Mouse (Mus musculus): ENCODE data around the gene Zbtb1. TPM values are rescaled to one million over a fixed set of nuclear protein-coding genes. Genes with fewer than 3 reads are reported as not detected.

Gene Zbtb1
- total and polyA plus RNA-seq, 2 experiments, result 0.70 to 2.2 TPM

- Histone ChIP-seq H3K4me3 (ENCODE audit: insufficient read depth, low read depth, low read length) (no peak overlapping the region), H3K27me3 (ENCODE audit: control insufficient read depth, insufficient read depth, low read length) (no peaks in the 10 kb centered on the region), H3K4me1 (ENCODE audit: control insufficient read depth, insufficient read depth, low read length) (peaks cover 7% of the 10 kb centered on the region; the same call in 1 of the 2 replicates), H3K79me2 (ENCODE audit: control insufficient read depth, insufficient read depth, low read length) (peaks cover 41% of the 10 kb centered on the region; the same call in 1 of the 2 replicates), H3K9ac (ENCODE audit: low read depth, low read length) (no peak overlapping the region), H3K27ac (replicated peaks; ENCODE audit: insufficient read depth, low read depth, low read length) (no peak overlapping the region), H3K36me3 (ENCODE audit: control insufficient read depth, insufficient read depth, low read length) (no peaks in the 10 kb centered on the region)
- no peak for TF ChIP-seq POLR2A (IDR thresholded peaks at IDR 0.05; ENCODE audit: extremely low read depth, insufficient read depth, low read length)
- TF ChIP-seq CTCF (IDR thresholded peaks at IDR 0.05; ENCODE audit: low read depth, low read length), result peak; percentile 6; the same call in 1 of the 2 replicates
- WGBS, result 62% methylated on average over 6 of the region's 7 CpGs
- DNase-seq (ENCODE audit: extremely low read depth, low read depth, low spot score), result no peak
These were observed 3.1 kb downstream of the Zbtb1 start for GRCm38 (mm10) chr12:76372881-76373818.

- no peak overlapping the region for H3K27ac ChIP-seq (replicated peaks; ENCODE audit: insufficient read depth, low read depth, low read length)
- no peak overlapping the region for H3K9ac ChIP-seq (ENCODE audit: low read depth, low read length)
- DNase-seq (ENCODE audit: extremely low read depth, low read depth, low spot score), result no peak
- peaks cover 43% of the 10 kb centered on the region; the same call in 1 of the 2 replicates for H3K79me2 ChIP-seq (ENCODE audit: control insufficient read depth, insufficient read depth, low read length)
- WGBS, result 87% methylated on average over 6 of the region's 6 CpGs
- TF ChIP-seq CTCF (IDR thresholded peaks at IDR 0.05; ENCODE audit: low read depth, low read length) (no peak), POLR2A (IDR thresholded peaks at IDR 0.05; ENCODE audit: extremely low read depth, insufficient read depth, low read length) (no peak)
- H3K36me3 ChIP-seq (ENCODE audit: control insufficient read depth, insufficient read depth, low read length), result no peaks in the 10 kb centered on the region
- no peak overlapping the region for H3K4me3 ChIP-seq (ENCODE audit: insufficient read depth, low read depth, low read length)
- H3K27me3 ChIP-seq (ENCODE audit: control insufficient read depth, insufficient read depth, low read length), result no peaks in the 10 kb centered on the region
- H3K4me1 ChIP-seq (ENCODE audit: control insufficient read depth, insufficient read depth, low read length), result peaks cover 9% of the 10 kb centered on the region; the same call in 1 of the 2 replicates
These were observed 3.9 kb downstream of the Zbtb1 start for GRCm38 (mm10) chr12:76373991-76374390.

GRCm38 (mm10) chr12:76374911-76375310 lies 4.8 kb downstream of the Zbtb1 start:
- Histone ChIP-seq H3K36me3 (ENCODE audit: control insufficient read depth, insufficient read depth, low read length) (no peaks in the 10 kb centered on the region), H3K9ac (ENCODE audit: low read depth, low read length) (no peak overlapping the region), H3K79me2 (ENCODE audit: control insufficient read depth, insufficient read depth, low read length) (peaks cover 48% of the 10 kb centered on the region), H3K4me3 (ENCODE audit: insufficient read depth, low read depth, low read length) (no peak overlapping the region), H3K4me1 (ENCODE audit: control insufficient read depth, insufficient read depth, low read length) (peaks cover 9% of the 10 kb centered on the region; the same call in 1 of the 2 replicates), H3K27ac (replicated peaks; ENCODE audit: insufficient read depth, low read depth, low read length) (no peak overlapping the region), H3K27me3 (ENCODE audit: control insufficient read depth, insufficient read depth, low read length) (no peaks in the 10 kb centered on the region)
- 90% methylated on average over 4 of the region's 4 CpGs for WGBS
- TF ChIP-seq CTCF (IDR thresholded peaks at IDR 0.05; ENCODE audit: low read depth, low read length) (no peak), POLR2A (IDR thresholded peaks at IDR 0.05; ENCODE audit: extremely low read depth, insufficient read depth, low read length) (no peak)
- no peak for DNase-seq (ENCODE audit: extremely low read depth, low read depth, low spot score)

GRCm38 (mm10) chr12:76375506-76375905 lies 5.4 kb downstream of the Zbtb1 start:
- no peak for DNase-seq (ENCODE audit: extremely low read depth, low read depth, low spot score)
- no peak overlapping the region for H3K9ac ChIP-seq (ENCODE audit: low read depth, low read length)
- no peak overlapping the region for H3K27ac ChIP-seq (replicated peaks; ENCODE audit: insufficient read depth, low read depth, low read length)
- peaks cover 12% of the 10 kb centered on the region for H3K4me1 ChIP-seq (ENCODE audit: control insufficient read depth, insufficient read depth, low read length)
- no peak overlapping the region for H3K4me3 ChIP-seq (ENCODE audit: insufficient read depth, low read depth, low read length)
- peaks cover 54% of the 10 kb centered on the region for H3K79me2 ChIP-seq (ENCODE audit: control insufficient read depth, insufficient read depth, low read length)
- no peaks in the 10 kb centered on the region for H3K36me3 ChIP-seq (ENCODE audit: control insufficient read depth, insufficient read depth, low read length)
- H3K27me3 ChIP-seq (ENCODE audit: control insufficient read depth, insufficient read depth, low read length), result no peaks in the 10 kb centered on the region
- 94% methylated on average over 3 of the region's 3 CpGs for WGBS
- TF ChIP-seq POLR2A (IDR thresholded peaks at IDR 0.05; ENCODE audit: extremely low read depth, insufficient read depth, low read length) (no peak), CTCF (IDR thresholded peaks at IDR 0.05; ENCODE audit: low read depth, low read length) (no peak)

GRCm38 (mm10) chr12:76376649-76377048 lies 6.6 kb downstream of the Zbtb1 start:
- H3K36me3 ChIP-seq (ENCODE audit: control insufficient read depth, insufficient read depth, low read length), result no peaks in the 10 kb centered on the region
- H3K9ac ChIP-seq (ENCODE audit: low read depth, low read length), result no peak overlapping the region
- TF ChIP-seq POLR2A (IDR thresholded peaks at IDR 0.05; ENCODE audit: extremely low read depth, insufficient read depth, low read length) (no peak), CTCF (IDR thresholded peaks at IDR 0.05; ENCODE audit: low read depth, low read length) (peak; percentile 74)
- H3K79me2 ChIP-seq (ENCODE audit: control insufficient read depth, insufficient read depth, low read length), result peaks cover 61% of the 10 kb centered on the region
- WGBS, result 54% methylated on average over 7 of the region's 7 CpGs
- H3K4me1 ChIP-seq (ENCODE audit: control insufficient read depth, insufficient read depth, low read length), result peaks cover 12% of the 10 kb centered on the region
- DNase-seq (ENCODE audit: extremely low read depth, low read depth, low spot score), result peak; percentile 26
- no peak overlapping the region for H3K4me3 ChIP-seq (ENCODE audit: insufficient read depth, low read depth, low read length)
- H3K27ac ChIP-seq (replicated peaks; ENCODE audit: insufficient read depth, low read depth, low read length), result no peak overlapping the region
- no peaks in the 10 kb centered on the region for H3K27me3 ChIP-seq (ENCODE audit: control insufficient read depth, insufficient read depth, low read length)

GRCm38 (mm10) chr12:76377059-76377458 lies 7.0 kb downstream of the Zbtb1 start:
- no peaks in the 10 kb centered on the region for H3K27me3 ChIP-seq (ENCODE audit: control insufficient read depth, insufficient read depth, low read length)
- H3K9ac ChIP-seq (ENCODE audit: low read depth, low read length), result no peak overlapping the region
- H3K27ac ChIP-seq (replicated peaks; ENCODE audit: insufficient read depth, low read depth, low read length), result no peak overlapping the region
- H3K4me1 ChIP-seq (ENCODE audit: control insufficient read depth, insufficient read depth, low read length), result peaks cover 10% of the 10 kb centered on the region
- H3K79me2 ChIP-seq (ENCODE audit: control insufficient read depth, insufficient read depth, low read length), result peaks cover 61% of the 10 kb centered on the region
- H3K4me3 ChIP-seq (ENCODE audit: insufficient read depth, low read depth, low read length), result no peak overlapping the region
- no peak for TF ChIP-seq CTCF (IDR thresholded peaks at IDR 0.05; ENCODE audit: low read depth, low read length)
- TF ChIP-seq POLR2A (IDR thresholded peaks at IDR 0.05; ENCODE audit: extremely low read depth, insufficient read depth, low read length), result no peak
- WGBS, result 89% methylated on average over 6 of the region's 6 CpGs
- H3K36me3 ChIP-seq (ENCODE audit: control insufficient read depth, insufficient read depth, low read length), result no peaks in the 10 kb centered on the region
- no peak for DNase-seq (ENCODE audit: extremely low read depth, low read depth, low spot score)

Measured in liver, adult 2 months (tissue).